Mouse (Mus musculus) CD4-positive, CD25-positive, alpha-beta regulatory T cell, adult 4 months (primary cell): ENCODE data around the gene Gimap4. TPM values are rescaled to one million over a fixed set of nuclear protein-coding genes. Genes with fewer than 3 reads are reported as not detected.
"Not testable (repeated sequence)": the region's sequence is repeated elsewhere in the genome, so short reads cannot be mapped to it uniquely, and the experiment has no call there.

Experiments
- ATAC-seq: one replicate; pipeline ENCODE4 v1.8.0; 2017
- polyA plus RNA-seq, 2 experiments: library from polyadenylated mRNA; unstranded; fragments of 100-300 nt; shearing (Covaris generic); gene quantifications; one replicate each; pipeline ENCODE4 v1.2.1; 2017

Gene Gimap4
- polyA plus RNA-seq, 2 experiments from 2014 or later: 1,771 to 1,850 TPM

DNA sequence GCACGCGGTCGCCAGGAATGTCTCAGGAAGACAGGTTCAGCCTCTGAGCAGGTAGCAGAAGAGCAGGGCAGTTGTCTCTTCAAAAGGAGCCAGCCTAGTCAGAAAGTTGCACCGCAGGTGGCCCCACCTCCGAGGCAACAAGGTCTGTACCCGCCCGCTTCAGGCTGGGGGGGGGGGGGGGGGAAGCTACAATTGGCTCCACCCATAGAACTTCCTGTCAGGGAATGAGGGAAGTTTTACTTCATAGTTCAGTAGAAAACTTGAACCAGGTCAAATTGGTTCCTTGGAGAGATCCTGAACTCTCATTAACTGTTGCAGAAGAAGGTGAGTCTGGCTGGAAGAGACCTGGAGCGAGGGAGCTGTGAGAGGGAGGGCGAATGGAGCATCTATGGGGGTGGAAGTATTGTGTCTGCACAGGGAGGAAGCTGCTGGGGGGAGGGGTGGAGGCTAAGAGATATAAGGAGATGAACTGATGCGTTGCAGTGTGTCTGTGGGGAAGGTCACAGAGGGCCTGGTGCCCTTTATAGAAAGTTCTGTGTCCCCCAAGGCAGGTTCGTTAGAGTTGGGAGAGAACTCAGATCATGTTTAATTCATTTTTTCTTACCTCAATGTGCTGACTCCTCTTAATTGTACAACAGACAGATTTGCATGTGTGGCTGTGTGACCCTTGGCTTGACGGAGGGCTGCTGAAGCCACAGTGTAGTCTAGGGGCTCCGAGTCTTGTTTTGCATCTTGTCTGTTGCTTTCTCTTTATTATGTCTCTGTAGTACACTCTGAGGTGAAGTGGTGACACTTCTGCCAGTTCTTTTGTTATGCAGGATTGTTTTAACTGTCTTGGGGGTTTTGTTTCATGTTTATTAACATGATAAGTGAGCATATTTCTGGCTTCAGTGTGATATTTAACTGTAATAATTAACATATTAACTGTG, 8.2 kb upstream of the Gimap4 start, which contains the start of gene Gimap9:
Gene Gimap9, plus strand, starts transcription at position 199 of the 929 bp plus-strand sequence.
- peak; percentile 55 for ATAC-seq

DNA sequence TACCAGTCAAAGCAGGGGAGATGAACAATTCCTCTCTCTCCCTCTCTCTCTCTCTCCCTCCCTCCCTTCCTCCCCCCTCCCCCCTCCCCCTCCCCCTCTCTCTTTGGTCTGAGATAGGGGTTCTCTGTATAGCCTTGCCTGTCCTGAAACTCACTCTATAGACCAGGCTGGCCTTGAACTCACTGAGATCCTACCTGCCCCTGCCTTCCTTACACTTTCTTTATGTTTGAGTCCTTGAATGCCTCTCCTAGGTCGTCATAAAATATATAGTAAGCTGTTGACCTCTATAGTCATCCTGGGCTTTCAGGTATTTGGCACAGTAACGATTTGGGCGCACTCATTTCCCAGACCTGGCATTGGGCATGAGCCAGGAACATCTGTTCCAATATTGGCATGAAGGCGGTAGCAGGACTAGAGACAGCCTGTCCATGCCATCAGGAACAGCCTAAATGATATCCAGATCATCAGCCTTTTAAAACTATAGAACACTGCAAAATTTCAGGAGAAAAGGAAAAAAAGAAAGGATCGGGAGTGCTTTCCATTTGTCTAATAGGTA, 7.4 kb upstream of the Gimap4 start:
- ATAC-seq: no peak

DNA sequence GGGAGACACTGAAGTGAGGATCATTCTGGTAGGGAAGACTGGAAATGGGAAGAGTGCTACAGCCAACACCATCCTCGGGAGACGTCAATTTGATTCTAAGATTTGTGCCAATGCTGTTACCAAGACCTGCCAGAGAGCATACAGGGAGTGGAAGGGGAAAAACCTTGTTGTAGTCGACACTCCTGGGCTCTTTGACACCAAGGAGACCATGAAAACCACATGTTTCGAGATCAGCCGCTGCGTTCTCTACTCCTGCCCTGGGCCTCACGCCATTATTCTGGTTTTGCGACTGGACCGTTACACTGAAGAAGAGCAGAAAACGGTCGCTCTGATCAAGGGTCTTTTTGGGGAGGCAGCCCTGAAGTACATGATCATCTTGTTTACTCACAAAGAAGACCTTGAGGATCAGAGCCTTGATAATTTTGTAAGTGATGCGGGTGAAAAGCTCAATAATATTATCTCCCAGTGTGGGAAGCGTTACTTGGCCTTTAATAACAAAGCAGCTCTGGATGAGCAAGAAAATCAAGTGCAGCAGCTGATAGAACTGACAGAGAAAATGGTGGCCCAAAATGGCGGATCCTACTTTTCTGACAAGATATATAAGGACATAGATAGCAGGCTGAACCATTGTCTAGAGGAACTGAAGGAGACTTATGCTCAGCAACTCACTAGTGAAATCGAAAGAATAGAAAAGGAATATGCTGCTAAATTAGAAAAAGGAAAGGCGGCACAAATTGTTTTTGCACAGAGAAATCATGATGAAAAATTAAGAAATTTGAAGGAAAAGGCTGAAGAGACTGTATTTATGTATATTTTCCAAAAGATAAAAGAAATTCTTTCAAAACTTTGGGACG, 6.6 kb upstream of the Gimap4 start:
- no peak for ATAC-seq

DNA sequence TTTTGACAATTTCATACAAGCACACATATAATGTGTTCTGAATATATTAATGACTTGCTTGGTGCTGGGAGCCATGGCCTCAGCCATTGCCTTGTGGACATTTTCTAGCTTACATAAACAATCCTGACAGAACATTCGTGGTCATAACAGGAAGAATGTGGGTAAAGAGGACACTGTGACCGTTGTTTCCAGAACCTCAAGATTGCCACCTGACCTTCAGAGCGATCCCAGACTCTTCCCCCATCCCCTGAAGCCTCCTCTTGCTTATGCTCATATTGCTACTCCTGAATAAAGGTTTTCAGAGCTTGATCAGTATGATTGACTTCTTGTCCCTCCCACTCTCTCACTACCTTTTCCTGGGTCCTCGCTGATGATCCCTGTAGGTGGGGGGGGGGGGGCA, 6.0 kb upstream of the Gimap4 start:
- ATAC-seq: no peak

DNA sequence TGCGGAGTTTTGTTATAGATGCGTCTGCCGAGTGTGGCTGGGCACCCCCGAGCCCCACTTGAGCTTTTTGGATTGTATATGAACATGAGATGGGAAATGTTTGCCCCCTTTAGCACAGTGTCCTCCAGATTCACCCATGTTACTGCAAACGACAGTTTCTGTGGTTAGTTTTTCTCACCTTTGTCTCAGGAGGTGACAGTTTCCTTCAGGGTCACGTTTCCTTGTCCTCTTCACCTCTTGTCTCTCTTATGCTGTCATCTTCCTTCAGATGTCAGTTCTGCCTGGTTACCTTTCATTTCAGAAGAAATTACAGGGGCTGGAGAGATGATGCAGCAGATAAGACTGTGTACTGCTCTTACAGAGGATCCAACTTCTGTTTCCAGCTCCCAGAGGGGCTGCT, 4.6 kb upstream of the Gimap4 start:
- peak; percentile 19 for ATAC-seq

DNA sequence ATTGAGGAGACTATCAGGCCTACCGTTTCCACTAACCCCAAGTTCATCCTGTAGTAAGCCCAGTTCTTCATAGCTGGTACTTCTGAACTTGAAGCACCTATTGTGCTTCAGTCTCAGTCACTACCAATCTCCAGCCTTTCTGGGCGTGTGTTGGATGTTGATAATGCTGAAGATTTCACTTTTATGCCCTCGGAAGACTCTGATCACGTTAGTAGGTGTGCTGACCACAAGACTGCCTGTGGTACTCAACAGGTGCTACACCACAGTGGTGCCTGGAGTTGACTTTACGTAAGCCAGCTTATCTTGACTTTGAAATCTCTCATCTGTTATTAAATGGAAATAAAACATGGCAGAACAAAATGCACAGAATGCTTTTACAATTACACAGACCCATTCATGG, 3.9 kb upstream of the Gimap4 start:
- ATAC-seq: peak; percentile 44

DNA sequence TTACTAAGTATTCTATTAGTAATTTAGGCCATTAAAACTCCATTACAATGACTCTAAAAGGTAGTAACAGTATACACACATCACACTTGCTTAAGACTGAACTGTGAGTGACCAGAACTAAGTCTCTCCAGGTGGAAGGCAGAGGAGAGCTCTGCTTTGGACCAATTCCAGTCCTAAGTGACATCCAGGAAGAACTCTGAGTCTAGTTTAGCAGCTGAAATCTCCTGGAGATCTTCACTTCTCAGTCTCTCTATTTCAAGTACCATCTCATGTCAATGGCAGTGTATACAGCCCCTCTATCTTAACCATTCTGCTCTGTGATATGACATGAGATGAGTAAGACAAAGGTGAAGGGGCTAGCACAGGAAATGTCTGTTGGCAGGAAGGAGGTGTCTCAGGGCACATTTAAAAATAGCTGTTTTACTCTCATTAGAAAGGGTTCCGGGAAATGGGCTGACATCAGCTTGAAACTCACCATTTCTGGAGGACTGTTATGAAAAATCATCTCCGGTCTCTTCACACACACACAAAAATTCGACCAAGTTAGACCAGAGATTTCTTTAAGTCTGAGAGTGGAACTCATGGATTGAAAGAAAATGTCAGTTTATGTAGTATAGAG, 2.8 kb upstream of the Gimap4 start:
- peak; percentile 56 for ATAC-seq

DNA sequence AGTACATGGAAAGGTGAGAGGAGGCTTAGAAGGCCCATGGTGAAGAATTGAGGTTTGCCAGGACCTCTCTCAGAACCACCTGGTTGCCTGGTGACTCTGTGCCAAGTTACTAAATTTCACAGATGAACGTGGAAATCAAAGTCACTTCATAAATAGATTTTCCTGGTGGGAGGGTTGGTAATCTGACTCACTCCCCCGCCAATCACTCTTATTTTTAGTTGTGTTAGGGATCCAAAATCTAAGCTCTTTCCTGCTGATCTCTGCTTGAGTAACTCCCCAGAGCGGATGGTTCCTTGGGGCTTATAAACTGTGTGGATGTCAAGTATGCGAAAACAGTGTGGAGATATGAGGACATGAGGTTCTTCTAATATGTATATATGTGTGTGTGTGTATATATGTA, 2.1 kb upstream of the Gimap4 start:
- ATAC-seq: no peak

DNA sequence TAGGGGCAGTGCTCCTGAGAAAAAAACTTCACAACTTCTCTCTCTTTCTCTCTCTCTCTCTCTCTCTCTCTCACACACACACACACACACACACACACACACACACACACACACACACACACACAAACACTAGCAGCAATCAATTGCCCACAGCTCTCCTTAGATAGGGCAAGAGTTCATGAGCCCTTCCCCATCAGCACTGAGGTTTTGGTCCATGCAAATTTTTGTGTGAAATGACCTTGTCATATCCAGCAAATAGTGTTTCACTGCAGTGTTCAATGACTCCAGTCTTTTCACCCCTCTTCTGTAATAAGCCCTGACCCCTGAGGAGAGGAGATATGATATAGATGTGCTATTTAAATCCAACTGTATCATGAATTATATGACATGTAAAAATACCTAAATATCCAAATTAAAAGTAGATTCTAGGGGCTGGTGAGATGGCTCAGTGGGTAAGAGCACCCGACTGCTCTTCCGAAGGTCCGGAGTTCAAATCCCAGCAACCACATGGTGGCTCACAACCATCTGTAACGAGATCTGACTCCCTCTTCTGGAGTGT, 1.0 kb upstream of the Gimap4 start:
- not testable (repeated sequence) for ATAC-seq

DNA sequence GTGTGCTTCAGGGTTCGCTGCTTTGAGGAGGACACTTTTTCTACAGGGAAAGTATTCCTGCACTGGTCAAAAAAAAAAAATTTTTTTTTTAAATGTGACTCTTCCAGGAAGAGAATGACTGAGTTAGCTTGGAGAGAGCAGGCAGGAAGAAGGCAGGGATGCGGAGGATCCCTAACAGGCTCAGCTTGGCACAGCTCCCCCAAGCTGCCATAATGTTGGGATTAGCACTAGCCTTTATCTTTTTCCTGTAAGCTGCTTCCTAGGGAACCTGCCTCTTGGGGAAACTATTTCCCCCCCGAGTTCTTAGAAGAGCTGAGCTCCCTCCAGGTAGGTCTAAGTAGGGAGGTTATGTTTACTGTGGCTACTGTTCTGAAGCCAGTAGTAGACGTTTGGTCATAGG, 457 bp downstream of the Gimap4 start:
- ATAC-seq: no peak

DNA sequence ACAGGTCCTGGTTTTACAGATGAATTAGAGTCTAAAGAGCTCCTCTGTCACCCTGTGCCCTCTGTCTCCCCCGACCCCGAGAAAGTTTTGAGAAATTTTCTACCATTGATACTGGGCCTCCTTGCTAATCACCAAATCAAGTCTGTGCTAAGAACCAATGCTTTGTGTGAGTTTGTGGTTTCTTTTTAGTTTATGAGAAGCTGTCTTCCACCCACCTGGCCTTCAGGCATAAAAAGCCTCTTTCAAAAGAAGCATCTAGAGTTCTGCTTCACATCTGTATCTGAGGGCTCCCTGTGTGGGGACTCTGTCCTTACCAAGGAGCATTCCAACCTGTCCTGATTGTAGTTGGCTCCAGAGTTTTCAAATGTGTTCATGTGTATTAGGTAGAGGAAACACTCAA, 902 bp downstream of the Gimap4 start:
- no peak for ATAC-seq

DNA sequence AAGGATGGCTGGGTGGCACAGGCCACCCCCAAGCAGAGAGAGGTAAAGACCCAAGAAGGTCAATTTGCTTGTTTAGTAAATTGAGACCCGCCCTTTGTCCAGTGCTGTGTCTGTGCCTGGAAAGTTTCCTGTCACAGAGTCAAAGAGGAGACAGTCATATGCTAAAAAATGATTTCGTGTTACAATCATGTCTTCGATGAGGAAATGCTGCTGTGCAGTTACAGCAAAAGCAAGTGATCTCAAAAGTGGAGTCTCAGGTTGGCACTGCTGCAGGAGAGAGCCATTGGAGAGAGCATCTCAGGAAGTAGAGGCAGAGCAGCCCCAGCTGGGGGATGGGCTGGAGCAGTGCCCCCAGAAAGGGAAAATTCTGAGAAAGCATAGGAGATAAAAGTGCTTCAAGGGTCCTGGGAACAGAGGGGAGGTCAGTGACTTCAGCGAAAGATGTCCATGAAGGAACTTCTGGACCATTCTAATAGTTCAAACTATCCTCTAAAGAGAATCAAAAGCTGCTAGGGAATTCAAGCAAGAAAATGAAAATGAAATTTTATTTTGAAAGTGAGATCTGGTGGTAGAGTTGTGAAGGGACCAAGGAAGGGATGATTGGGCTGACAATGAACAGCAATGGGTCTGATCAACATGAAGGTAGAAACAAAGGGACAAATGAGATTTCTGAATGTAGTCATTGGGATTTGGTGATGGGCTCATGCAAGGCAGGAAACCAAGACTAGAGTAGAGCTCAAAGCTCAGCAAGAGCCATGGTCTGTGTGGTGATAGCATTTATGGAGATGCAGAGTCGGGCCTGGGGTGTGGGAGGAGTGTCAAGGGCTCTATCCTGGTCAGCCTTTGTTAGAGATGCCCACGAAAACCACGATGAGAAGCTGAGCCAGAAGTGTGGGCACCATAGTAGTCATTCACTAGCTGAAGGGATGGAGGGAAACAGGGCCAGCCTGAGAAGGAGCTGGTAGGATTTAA, 1.6 kb downstream of the Gimap4 start:
- no peak for ATAC-seq

DNA sequence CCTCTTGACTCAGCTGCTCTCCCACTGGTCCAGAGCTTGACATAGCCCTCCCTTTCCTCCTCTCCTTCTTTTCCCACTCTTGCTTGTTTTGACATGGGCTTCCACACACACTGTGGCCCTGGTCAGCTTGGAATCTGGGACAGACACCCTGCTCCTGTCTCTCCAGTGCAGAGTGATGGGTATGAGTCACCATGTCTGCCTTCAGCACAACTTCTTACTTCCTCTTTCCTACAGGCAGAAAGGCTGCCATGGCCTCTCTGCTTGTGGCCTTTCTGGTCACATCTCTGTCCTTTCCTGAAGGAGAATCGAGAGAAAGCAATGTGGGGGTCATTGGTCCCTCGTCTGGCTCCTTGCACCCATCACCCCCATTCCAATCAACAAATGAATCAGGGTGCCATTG, 2.7 kb downstream of the Gimap4 start:
- ATAC-seq: no peak

DNA sequence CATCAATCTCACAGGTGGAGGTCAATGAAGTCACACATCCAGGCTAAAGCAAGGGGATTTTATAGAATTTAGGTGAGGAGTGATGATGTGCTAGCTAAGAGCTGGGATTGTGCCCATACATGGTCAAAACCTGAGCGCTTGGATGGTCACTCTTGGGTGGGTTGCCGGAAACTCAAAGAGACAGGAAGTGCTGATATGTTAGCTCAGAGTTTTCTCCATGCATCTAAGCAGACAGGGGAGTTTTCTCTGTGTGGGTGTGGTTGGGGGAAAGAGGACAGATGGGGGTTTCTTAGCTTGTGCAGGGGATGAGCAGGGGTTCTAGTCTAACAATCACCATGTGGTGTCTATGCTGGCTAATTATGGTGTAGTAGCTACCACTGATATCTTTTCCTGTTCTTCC, 5.0 kb downstream of the Gimap4 start:
- peak; percentile 52 for ATAC-seq

DNA sequence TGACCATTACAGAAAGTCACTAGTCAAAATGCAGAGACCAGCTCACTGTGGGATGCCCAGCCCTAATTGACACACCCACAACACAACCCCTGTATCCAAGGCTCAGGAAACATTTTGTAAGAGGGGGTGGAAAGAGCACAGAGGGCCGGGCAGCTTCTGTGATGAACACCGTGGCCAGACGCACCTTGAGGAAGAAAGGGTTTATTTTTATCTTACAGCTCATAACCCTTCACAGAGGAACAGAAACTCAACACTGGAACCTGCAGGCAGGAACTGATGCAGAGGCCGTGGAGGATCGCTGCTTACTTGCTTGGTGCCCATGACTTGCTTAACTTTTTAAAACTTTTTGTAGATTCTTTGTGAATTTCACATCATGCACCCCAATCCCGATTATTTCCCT, 8.6 kb downstream of the Gimap4 start:
- ATAC-seq: no peak

DNA sequence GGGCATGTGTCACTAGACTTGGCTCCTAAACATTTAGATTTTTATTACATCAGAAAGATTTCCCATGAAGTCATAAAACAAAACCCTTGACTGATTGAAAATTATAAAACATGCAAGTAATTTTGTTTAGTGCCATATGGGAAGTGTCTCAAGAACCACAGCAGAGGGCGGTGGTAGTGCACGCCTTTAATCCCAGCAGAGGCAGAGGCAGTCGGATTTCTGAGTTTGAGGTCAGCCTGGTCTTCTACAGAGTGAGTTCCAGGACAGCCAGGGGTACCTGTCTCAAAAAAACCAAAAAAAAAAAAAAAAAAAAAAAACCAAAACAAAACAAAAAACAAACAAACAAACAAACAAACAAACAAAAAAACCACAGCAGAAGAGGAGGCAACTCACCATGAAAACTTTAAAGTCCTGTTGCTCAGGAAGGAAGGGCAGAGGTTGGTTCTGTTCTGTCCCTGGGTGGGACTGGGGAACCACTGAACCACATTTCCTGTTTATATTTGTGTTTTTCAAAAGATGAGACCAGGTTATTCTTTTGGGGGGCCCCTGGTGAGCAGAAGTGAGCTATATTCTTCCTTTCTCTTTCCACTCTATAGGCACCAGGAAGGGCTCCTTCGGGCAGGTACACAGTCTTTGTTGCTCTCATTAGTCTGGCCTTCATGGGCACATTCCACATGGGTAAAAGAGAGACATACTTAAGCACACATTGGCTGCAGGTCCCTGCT, 12.6 kb downstream of the Gimap4 start:
- peak; percentile 46 for ATAC-seq

DNA sequence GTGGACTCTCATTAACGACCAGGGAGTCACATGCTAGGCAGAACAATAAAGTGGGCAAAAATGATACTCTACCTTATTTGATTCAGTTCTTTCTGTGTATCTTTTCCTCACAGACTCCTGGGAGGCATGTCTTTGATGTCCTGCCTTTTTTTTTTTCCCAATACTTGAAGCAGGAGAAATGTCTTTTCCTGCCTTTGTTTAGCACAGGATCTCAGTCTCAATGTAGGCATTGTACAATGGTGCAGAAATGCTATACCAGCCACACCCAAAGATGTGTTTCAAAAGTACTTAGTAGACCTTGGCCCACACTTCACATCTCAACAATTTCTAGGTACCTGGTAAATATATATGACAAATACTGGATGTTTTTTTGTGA, 13.2 kb downstream of the Gimap4 start:
- no peak for ATAC-seq

DNA sequence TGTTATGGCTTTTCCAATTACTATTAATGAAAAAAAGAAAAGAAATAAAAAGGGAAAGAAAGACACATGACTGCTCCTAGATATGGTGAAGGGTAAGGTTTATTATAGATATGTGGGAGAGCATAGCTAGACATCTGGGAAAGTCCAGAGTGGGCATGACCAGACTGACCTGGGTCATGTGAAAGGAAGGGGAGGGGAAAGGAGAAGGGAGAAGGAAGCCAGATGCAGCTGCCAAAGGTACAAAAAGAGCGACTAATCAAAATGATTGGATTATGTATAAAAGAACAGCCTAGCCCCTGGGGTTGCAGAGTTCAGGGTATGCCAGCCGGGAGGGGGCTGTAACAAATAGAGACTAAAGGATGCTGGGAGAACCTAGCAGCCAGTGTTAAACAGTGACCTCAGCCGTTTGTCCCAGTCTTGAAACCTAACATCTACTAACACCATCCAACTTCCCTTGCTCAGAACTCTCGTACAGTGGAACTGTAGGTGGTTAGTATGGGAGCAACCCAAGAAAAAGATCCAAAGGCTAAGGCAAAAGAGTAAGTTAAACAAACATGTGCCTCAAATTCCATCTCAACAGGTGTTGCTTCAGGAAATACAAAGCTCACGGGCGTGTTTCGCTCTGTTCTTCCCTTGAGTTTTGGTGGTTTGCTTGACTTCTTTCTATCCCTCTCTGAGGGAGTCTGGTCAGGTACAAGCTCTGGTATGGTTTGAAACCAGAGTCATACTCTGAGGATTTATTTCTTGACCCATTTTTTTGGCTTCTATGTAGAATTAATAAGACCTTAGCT, 13.9 kb downstream of the Gimap4 start:
- ATAC-seq: no peak

DNA sequence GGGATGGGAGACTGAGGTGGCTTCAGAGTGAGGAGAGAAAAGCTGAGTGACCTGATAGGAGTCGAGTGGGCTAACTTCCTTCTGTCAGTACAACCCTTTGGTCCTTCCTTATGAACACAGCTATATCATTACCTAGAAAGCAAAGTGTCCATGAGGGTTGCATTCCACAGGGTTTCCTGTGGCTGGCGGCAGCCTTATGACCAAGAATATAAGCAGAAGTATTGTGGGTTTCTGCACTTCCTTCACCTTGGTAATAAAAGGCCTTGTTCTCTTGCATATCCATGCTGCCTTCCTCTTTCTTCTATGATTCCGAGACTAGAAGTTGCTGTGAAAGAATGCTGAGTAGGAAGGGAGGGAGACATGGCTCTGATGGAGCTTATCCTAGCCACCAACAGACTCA, 14.5 kb downstream of the Gimap4 start:
- ATAC-seq: no peak
